Comparison of ENCODE assay signal across 8 mouse cellular contexts in the genomic region with DNA sequence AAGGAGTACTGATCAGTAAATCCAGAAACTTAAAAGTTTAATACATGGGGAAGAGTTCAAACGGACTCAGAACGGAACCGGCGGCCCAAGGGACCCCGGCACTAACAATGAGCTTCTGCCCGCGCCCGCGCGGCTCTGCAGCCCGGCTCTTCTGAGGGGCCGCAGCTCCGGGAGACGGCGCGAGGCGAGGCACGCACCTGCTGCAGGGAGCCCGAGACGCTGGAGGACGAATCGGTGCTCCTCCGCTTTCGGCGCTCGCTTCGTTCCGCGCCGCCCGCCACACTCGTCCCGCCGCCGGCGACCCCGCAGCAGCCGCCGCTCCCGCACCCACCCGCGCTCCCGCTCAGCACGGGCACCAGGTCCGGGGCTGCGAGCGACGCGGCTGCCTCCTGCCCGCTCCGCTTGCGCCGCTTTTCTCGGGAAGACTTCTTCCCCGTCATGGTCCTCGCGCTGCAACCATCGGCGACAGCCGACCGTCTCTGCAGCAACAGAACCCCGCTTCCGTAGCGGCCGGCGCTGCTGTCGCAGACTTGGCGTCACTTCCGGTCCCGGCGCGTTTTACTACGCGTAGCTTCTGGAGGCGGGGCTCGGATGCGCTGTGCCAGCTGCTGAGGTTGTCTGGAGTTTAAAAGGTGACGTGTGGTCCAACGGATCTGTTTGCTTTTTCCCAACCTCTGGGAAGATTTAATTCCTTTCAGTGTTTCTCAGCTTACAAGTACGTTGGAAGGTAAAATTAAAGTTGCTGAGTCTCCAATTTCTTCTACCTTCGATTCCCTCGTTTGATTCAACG. TPM values are rescaled to one million over a fixed set of nuclear protein-coding genes. Genes with fewer than 3 reads are reported as not detected.
DNase-seq lines count a peak whose midpoint lies in the region; ATAC-seq and TF ChIP-seq lines count a peak whose summit lies in the region.

A gene (plus strand): TSS at position 282 of the 790 bp plus-strand sequence.
A gene (minus strand): TSS at position 532 of the 790 bp plus-strand sequence.

- peak; percentile 20 for TF ChIP-seq POLR2A in kidney, adult 2 months (IDR thresholded peaks at IDR 0.05; ENCODE audit: low read depth, low read length)
- TF ChIP-seq POLR2A in spleen, adult 2 months (IDR thresholded peaks at IDR 0.05; ENCODE audit: low read depth, low read length), result peak; percentile 76

- no peaks in the 10 kb centered on the region for H3K9me3 ChIP-seq in embryonic facial prominence, embryonic 13.5 days
- H3K9me3 ChIP-seq in limb, embryonic 12.5 days, result no peaks in the 10 kb centered on the region
- H3K9me3 ChIP-seq in midbrain, embryonic 15.5 days, result no peaks in the 10 kb centered on the region

- H3K36me3 ChIP-seq in embryonic facial prominence, embryonic 13.5 days, result no peaks in the 10 kb centered on the region
- H3K36me3 ChIP-seq in kidney, adult 2 months (ENCODE audit: control insufficient read depth, insufficient read depth, low read length), result no peaks in the 10 kb centered on the region
- no peaks in the 10 kb centered on the region for H3K36me3 ChIP-seq in limb, embryonic 12.5 days
- H3K36me3 ChIP-seq in midbrain, embryonic 15.5 days (replicated peaks), result no peaks in the 10 kb centered on the region
- H3K36me3 ChIP-seq in spleen, adult 2 months (ENCODE audit: control insufficient read depth, insufficient read depth, low read length), result no peaks in the 10 kb centered on the region

- peak; percentile 98 for ATAC-seq in embryonic facial prominence, embryonic 13.5 days (ENCODE audit: insufficient number of reproducible peaks, insufficient read depth, low FRiP score, low TSS enrichment, low read depth)
- peak; percentile 90 for ATAC-seq in limb, embryonic 12.5 days (ENCODE audit: insufficient number of reproducible peaks, insufficient read depth, low FRiP score, low TSS enrichment, low read depth)
- ATAC-seq in midbrain, embryonic 15.5 days (replicated peaks), result peak; percentile 99

- peak within 1 kb of the TSS; percentile 65 for H3K4me2 ChIP-seq in embryonic facial prominence, embryonic 13.5 days
- peak within 1 kb of the TSS; percentile 72 for H3K4me2 ChIP-seq in limb, embryonic 12.5 days
- H3K4me2 ChIP-seq in midbrain, embryonic 15.5 days, result peak within 1 kb of the TSS; percentile 68

- peak within 1 kb of the TSS; percentile 94 for H3K4me3 ChIP-seq in embryonic facial prominence, embryonic 13.5 days
- H3K4me3 ChIP-seq in kidney, adult 2 months (ENCODE audit: insufficient read depth, low read depth, low read length), result peak within 1 kb of the TSS; percentile 97
- peak within 1 kb of the TSS; percentile 92 for H3K4me3 ChIP-seq in limb, embryonic 12.5 days (replicated peaks)
- H3K4me3 ChIP-seq in midbrain, embryonic 15.5 days, result peak within 1 kb of the TSS; percentile 100
- peak within 1 kb of the TSS; percentile 97 for H3K4me3 ChIP-seq in spleen, adult 2 months (ENCODE audit: extremely low read depth, insufficient read depth, insufficient read length)

- WGBS in embryonic facial prominence, embryonic 13.5 days, result 1% methylated on average over 83 of the region's 83 CpGs
- WGBS in kidney, adult 2 months, result under 1% methylated on average over 83 of the region's 83 CpGs
- 2% methylated on average over 75 of the region's 83 CpGs for WGBS in limb, embryonic 12.5 days
- WGBS in midbrain, embryonic 15.5 days, result 1% methylated on average over 76 of the region's 83 CpGs
- under 1% methylated on average over 72 of the region's 83 CpGs for WGBS in spleen, adult 2 months

- H3K27me3 ChIP-seq in embryonic facial prominence, embryonic 13.5 days, result no peaks in the 10 kb centered on the region
- no peaks in the 10 kb centered on the region for H3K27me3 ChIP-seq in kidney, adult 2 months (replicated peaks; ENCODE audit: control insufficient read depth, insufficient read depth, low read length)
- H3K27me3 ChIP-seq in limb, embryonic 12.5 days, result no peaks in the 10 kb centered on the region
- H3K27me3 ChIP-seq in midbrain, embryonic 15.5 days (replicated peaks), result no peaks in the 10 kb centered on the region
- no peaks in the 10 kb centered on the region for H3K27me3 ChIP-seq in spleen, adult 2 months (ENCODE audit: control insufficient read depth, insufficient read depth, low read length)

- peak; percentile 93 for DNase-seq in 3134 (ENCODE audit: extremely low read depth, insufficient read length, low spot score)
- peak; percentile 93 to 95 for DNase-seq in adrenal gland, postnatal 36 days
- DNase-seq in heart, adult 18-20 months, result peak; percentile 93 to 95
- DNase-seq in kidney, adult 2 months, result peak; percentile 94
- peak; percentile 82 to 88 for DNase-seq in spleen, adult 2 months (ENCODE audit: low read depth in 1 of 2, low spot score in 2 of 2)

- TF ChIP-seq CTCF in kidney, adult 2 months (conservative IDR thresholded peaks at IDR 0.05; ENCODE audit: insufficient read depth, insufficient read length, low read depth, low read length), result no peak
- TF ChIP-seq CTCF in spleen, adult 2 months (IDR thresholded peaks at IDR 0.05; ENCODE audit: extremely low read depth, insufficient read depth, insufficient read length, insufficient replicate concordance), result no peak

- peak within 1 kb of the TSS; percentile 74 for H3K27ac ChIP-seq in embryonic facial prominence, embryonic 13.5 days
- H3K27ac ChIP-seq in kidney, adult 2 months (ENCODE audit: insufficient read depth, low read depth, low read length), result peak within 1 kb of the TSS; percentile 49; the same call in 1 of the 2 replicates
- peak within 1 kb of the TSS; percentile 73; the same call in 1 of the 2 replicates for H3K27ac ChIP-seq in limb, embryonic 12.5 days
- peak within 1 kb of the TSS; percentile 91 for H3K27ac ChIP-seq in midbrain, embryonic 15.5 days
- peak within 1 kb of the TSS; percentile 71; the same call in 1 of the 2 replicates for H3K27ac ChIP-seq in spleen, adult 2 months (ENCODE audit: insufficient read depth, low read length)

- H3K4me1 ChIP-seq in embryonic facial prominence, embryonic 13.5 days, result peaks cover 6% of the 10 kb centered on the region
- peaks cover 10% of the 10 kb centered on the region for H3K4me1 ChIP-seq in kidney, adult 2 months (ENCODE audit: control insufficient read depth, insufficient read depth, low read length)
- peaks cover 8% of the 10 kb centered on the region for H3K4me1 ChIP-seq in limb, embryonic 12.5 days (replicated peaks)
- peaks cover 19% of the 10 kb centered on the region for H3K4me1 ChIP-seq in midbrain, embryonic 15.5 days
- H3K4me1 ChIP-seq in spleen, adult 2 months (ENCODE audit: control insufficient read depth, insufficient read depth, insufficient read length), result peaks cover 2% of the 10 kb centered on the region; the same call in 1 of the 2 replicates

- peak within 1 kb of the TSS; percentile 90 for H3K9ac ChIP-seq in embryonic facial prominence, embryonic 13.5 days
- H3K9ac ChIP-seq in limb, embryonic 12.5 days (replicated peaks), result peak within 1 kb of the TSS; percentile 80
- peak within 1 kb of the TSS; percentile 89 for H3K9ac ChIP-seq in midbrain, embryonic 15.5 days

RNA-seq across cellular contexts. Expression of the first gene that starts in this region (rescaled TPM):
- total RNA-seq in adrenal gland, postnatal 36 days (2021), result not detected
- polyA plus RNA-seq in embryonic facial prominence, embryonic 13.5 days (2015; fragmentation: Nextera tagmentation; extraction: Ambion mirVana), result not detected in 2 replicates
- not detected for total RNA-seq in heart, adult 18-20 months (2021)
- polyA plus RNA-seq in kidney, adult 2 months (2012; rRNA removed), result not detected in 2 replicates
- polyA plus RNA-seq in limb, embryonic 12.5 days (2016; fragmentation: Nextera tagmentation; extraction: Ambion mirVana), result 0.79 TPM in 1 of 2 replicates, not detected in the other
- 0.70 TPM in 1 of 2 replicates, not detected in the other for polyA plus RNA-seq in midbrain, embryonic 15.5 days (2015; fragmentation: Nextera tagmentation; extraction: Ambion mirVana)
- not detected in 2 replicates for polyA plus RNA-seq in spleen, adult 2 months (2012; rRNA removed)

RNA-seq across cellular contexts. Expression of the second gene that starts in this region (rescaled TPM):
- 10 to 100 TPM in 1 of 2 experiments, 1 to 10 TPM in 1; 9.8 to 10.7 TPM for total RNA-seq in adrenal gland, postnatal 36 days (2021)
- 23.7 and 25.6 TPM in 2 replicates for polyA plus RNA-seq in embryonic facial prominence, embryonic 13.5 days (2015; fragmentation: Nextera tagmentation; extraction: Ambion mirVana)
- total RNA-seq in heart, adult 18-20 months (2021), result 1 to 10 TPM; 2.7 to 3.6 TPM
- 2.4 and 2.9 TPM in 2 replicates for polyA plus RNA-seq in kidney, adult 2 months (2012; rRNA removed)
- 29.8 and 32.4 TPM in 2 replicates for polyA plus RNA-seq in limb, embryonic 12.5 days (2016; fragmentation: Nextera tagmentation; extraction: Ambion mirVana)
- 16.7 and 17.3 TPM in 2 replicates for polyA plus RNA-seq in midbrain, embryonic 15.5 days (2015; fragmentation: Nextera tagmentation; extraction: Ambion mirVana)
- 4.2 and 7.8 TPM in 2 replicates for polyA plus RNA-seq in spleen, adult 2 months (2012; rRNA removed)

Comparison
In these comparisons a context has a peak if more than half of its experiments do, and no peak if none do; other contexts are left out.
1. Peak in every context shown above with its lines: DNase-seq, ATAC-seq, H3K4me3 ChIP-seq and H3K27ac ChIP-seq.